Mouse (Mus musculus): ENCODE measurements at regions not wholly inside any gene's neighbourhood (a gene's known extent, or its start where the extent isn't known, plus 50 kb on each side); places are given as distances from the start of the nearest gene placed in this dataset.
A peak's percentile ranks its signal among the peaks of the same experiment; 100 is the strongest.

DNA sequence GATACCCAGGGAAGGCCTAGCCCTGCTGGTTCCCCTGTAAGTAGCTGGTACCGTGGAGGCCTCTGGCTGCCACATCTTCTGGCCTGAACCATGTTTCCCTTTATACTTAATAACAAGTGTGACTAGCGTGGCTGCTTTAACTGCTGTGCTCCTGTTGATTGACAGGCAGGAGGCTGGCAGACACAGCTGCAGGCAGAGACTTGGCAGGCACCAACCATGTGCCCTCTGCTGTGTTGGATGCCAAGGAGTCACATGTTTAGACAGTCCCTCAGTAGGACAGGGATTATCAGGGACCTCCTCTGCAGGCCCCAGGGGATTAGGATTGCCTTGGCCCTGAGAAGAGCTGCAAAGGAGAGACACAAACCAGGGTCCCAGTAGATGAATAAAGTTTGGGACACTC lies 53.6 kb upstream of the Plet1 start:
- peak in 1 of 2 experiments; percentile 55; a peak in 1 of 4 replicates for ATAC-seq (replicated peaks in 1 of 2; ENCODE audit: insufficient read depth in 1 of 2, low FRiP score in 2 of 2, low TSS enrichment in 1 of 2, low read depth in 1 of 2, poor library complexity in 2 of 2, severe bottlenecking in 2 of 2)

DNA sequence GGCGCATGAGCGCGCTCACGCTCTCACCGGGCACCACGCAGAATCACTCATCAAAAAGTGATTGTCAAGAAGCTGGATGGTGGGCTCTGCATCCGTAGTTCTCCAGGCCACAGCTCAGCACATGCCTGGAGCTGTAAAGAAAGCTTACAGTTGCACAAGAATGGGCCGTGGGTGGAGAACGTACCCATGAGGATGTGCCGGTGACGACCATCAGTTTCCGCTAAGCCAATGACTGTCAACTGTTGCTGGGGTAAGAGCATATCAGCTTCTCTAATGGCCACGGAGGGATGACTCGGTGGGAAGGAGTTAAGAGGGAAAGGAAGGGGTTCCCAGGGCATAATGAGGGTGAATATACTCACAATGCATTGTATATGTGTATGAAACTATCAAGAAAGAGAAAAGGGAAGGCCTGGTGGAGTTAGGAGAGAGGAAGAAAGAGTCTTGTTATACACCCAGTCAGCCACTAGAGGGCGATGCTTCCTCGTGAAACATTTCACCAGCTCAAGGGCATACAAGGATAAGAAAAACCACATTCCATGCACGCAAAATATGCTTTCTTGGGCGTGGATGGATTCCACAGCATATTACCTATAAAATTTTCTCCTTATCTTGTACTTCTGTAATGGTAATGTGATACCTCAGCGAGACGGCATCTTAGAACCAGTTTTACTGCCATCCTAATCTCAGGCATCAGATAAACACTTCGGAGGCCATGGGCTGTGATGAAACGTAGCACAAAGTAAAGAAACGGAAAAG lies 50.4 kb upstream of the Plet1 start:
- ATAC-seq (replicated peaks in 1 of 2; ENCODE audit: insufficient read depth in 1 of 2, low FRiP score in 2 of 2, low TSS enrichment in 1 of 2, low read depth in 1 of 2, poor library complexity in 2 of 2, severe bottlenecking in 2 of 2), result peak; percentile 51 to 70; a peak in 3 of 4 replicates
